Mouse (Mus musculus) testis, postnatal 14 days (tissue): ENCODE measurements around the gene Capn15.

ENCODE experiments used
- DNase-seq: peaks from one replicate; pipeline ENCODE4 v3.0.0; 2021; ENCODE audit warnings: low spot score

Capn15 gene

GRCm38 (mm10) chr17:25985306-25986294 is at the start of gene Capn15:
Capn15 (minus strand) TSS chr17:25985796.
- DNase-seq: peak; percentile 95

GRCm38 (mm10) chr17:26032037-26032436 is 46.4 kb upstream of the Capn15 start:
- no peak for DNase-seq

GRCm38 (mm10) chr17:26031583-26031982 is 46.0 kb upstream of the Capn15 start:
- no peak for DNase-seq

GRCm38 (mm10) chr17:26028261-26028660 is 42.7 kb upstream of the Capn15 start:
- no peak for DNase-seq

- no peak for DNase-seq
Observed at GRCm38 (mm10) chr17:26024674-26025073, 39.1 kb upstream of the Capn15 start.

- DNase-seq: no peak
Observed at GRCm38 (mm10) chr17:26023966-26024365, 38.4 kb upstream of the Capn15 start.

- no peak for DNase-seq
Observed at GRCm38 (mm10) chr17:26023181-26023580, 37.6 kb upstream of the Capn15 start.

- peak; percentile 86 for DNase-seq
Observed at GRCm38 (mm10) chr17:26021728-26022341, 36.2 kb upstream of the Capn15 start.

- no peak for DNase-seq
Observed at GRCm38 (mm10) chr17:26020848-26021347, 35.3 kb upstream of the Capn15 start.

- no peak for DNase-seq
Observed at GRCm38 (mm10) chr17:26018388-26018787, 32.8 kb upstream of the Capn15 start.

GRCm38 (mm10) chr17:26017949-26018348 is 32.4 kb upstream of the Capn15 start:
- no peak for DNase-seq

GRCm38 (mm10) chr17:26017021-26017420 is 31.4 kb upstream of the Capn15 start:
- DNase-seq: no peak

- no peak for DNase-seq
Observed at GRCm38 (mm10) chr17:26013711-26014110, 28.1 kb upstream of the Capn15 start.

GRCm38 (mm10) chr17:26011841-26012460 is 26.4 kb upstream of the Capn15 start:
- DNase-seq: peak; percentile 69

GRCm38 (mm10) chr17:26009540-26009939 is 23.9 kb upstream of the Capn15 start:
- DNase-seq: peak; percentile 59

- no peak for DNase-seq
Observed at GRCm38 (mm10) chr17:26008787-26009186, 23.2 kb upstream of the Capn15 start.

GRCm38 (mm10) chr17:26008331-26008730 is 22.7 kb upstream of the Capn15 start:
- DNase-seq: no peak

- DNase-seq: no peak
Observed at GRCm38 (mm10) chr17:26007646-26008045, 22.1 kb upstream of the Capn15 start.

GRCm38 (mm10) chr17:26005731-26006450 is 20.3 kb upstream of the Capn15 start:
- DNase-seq: no peak

- no peak for DNase-seq
Observed at GRCm38 (mm10) chr17:26004711-26005110, 19.1 kb upstream of the Capn15 start.

- no peak for DNase-seq
Observed at GRCm38 (mm10) chr17:26003864-26004263, 18.3 kb upstream of the Capn15 start.

GRCm38 (mm10) chr17:25998425-25998824 is 12.8 kb upstream of the Capn15 start:
- DNase-seq: no peak
